Mouse (Mus musculus): ENCODE data around the gene Cnbd2. TPM values are rescaled to one million over a fixed set of nuclear protein-coding genes. Genes with fewer than 3 reads are reported as not detected.

Cnbd2 gene
- polyA plus RNA-seq, 1 experiment from 2014 or later = 8.0 TPM

GRCm38 (mm10) chr2:156351243-156351642 lies 39.1 kb downstream of the Cnbd2 start:
- no peaks in the 10 kb centered on the region for H3K9me3 ChIP-seq (ENCODE audit: control insufficient read depth, low read length)
- H3K9ac ChIP-seq (replicated peaks; ENCODE audit: low read depth, low read length) = no peak overlapping the region
- H3K4me1 ChIP-seq (ENCODE audit: control insufficient read depth, insufficient read depth, low read length) = no peaks in the 10 kb centered on the region; the same call in 1 of the 2 replicates
- H3K27me3 ChIP-seq (ENCODE audit: control insufficient read depth, insufficient read depth, low read length) = no peaks in the 10 kb centered on the region
- no peak for ATAC-seq (ENCODE audit: low read depth)
- 81% methylated on average over 7 of the region's 7 CpGs for WGBS
- no peaks in the 10 kb centered on the region for H3K36me3 ChIP-seq (ENCODE audit: control insufficient read depth, insufficient read depth, low read length)
- H3K4me2 ChIP-seq (ENCODE audit: low read depth, low read length) = no peak overlapping the region
- H3K27ac ChIP-seq (ENCODE audit: low read depth, low read length) = no peak overlapping the region
- H3K4me3 ChIP-seq (ENCODE audit: low read depth, low read length) = no peak overlapping the region

- WGBS = 83% methylated on average over 8 of the region's 8 CpGs
Observed at GRCm38 (mm10) chr2:156352413-156353165, 40.5 kb downstream of the Cnbd2 start.

GRCm38 (mm10) chr2:156353265-156353692 lies 41.2 kb downstream of the Cnbd2 start:
- Histone ChIP-seq H3K9me3 (ENCODE audit: control insufficient read depth, low read length) (no peaks in the 10 kb centered on the region), H3K27me3 (ENCODE audit: control insufficient read depth, insufficient read depth, low read length) (no peaks in the 10 kb centered on the region), H3K4me2 (ENCODE audit: low read depth, low read length) (no peak overlapping the region), H3K27ac (ENCODE audit: low read depth, low read length) (0 out of 2 replicates have a peak overlapping the region, but pooled peaks have one; percentile 40), H3K4me1 (ENCODE audit: control insufficient read depth, insufficient read depth, low read length) (no peaks in the 10 kb centered on the region; the same call in 1 of the 2 replicates), H3K4me3 (ENCODE audit: low read depth, low read length) (no peak overlapping the region), H3K36me3 (ENCODE audit: control insufficient read depth, insufficient read depth, low read length) (no peaks in the 10 kb centered on the region), H3K9ac (replicated peaks; ENCODE audit: low read depth, low read length) (no peak overlapping the region)
- no peak for ATAC-seq (ENCODE audit: low read depth)
- 39% methylated on average over 7 of the region's 7 CpGs for WGBS

More at GRCm38 (mm10) chr2:156352413-156353165, 40.5 kb downstream of the Cnbd2 start:
- H3K4me1 ChIP-seq (ENCODE audit: control insufficient read depth, insufficient read depth, low read length) = no peaks in the 10 kb centered on the region; the same call in 1 of the 2 replicates
- H3K36me3 ChIP-seq (ENCODE audit: control insufficient read depth, insufficient read depth, low read length) = no peaks in the 10 kb centered on the region
- no peak for ATAC-seq (ENCODE audit: low read depth)
- no peak overlapping the region for H3K4me3 ChIP-seq (ENCODE audit: low read depth, low read length)
- H3K27me3 ChIP-seq (ENCODE audit: control insufficient read depth, insufficient read depth, low read length) = no peaks in the 10 kb centered on the region
- no peak overlapping the region for H3K4me2 ChIP-seq (ENCODE audit: low read depth, low read length)
- no peak overlapping the region for H3K9ac ChIP-seq (replicated peaks; ENCODE audit: low read depth, low read length)
- H3K27ac ChIP-seq (ENCODE audit: low read depth, low read length) = 0 out of 2 replicates have a peak overlapping the region, but pooled peaks have one; percentile 40
- no peaks in the 10 kb centered on the region for H3K9me3 ChIP-seq (ENCODE audit: control insufficient read depth, low read length)

- H3K4me1 ChIP-seq (ENCODE audit: control insufficient read depth, insufficient read depth, low read length) = no peaks in the 10 kb centered on the region; the same call in 1 of the 2 replicates
- H3K27me3 ChIP-seq (ENCODE audit: control insufficient read depth, insufficient read depth, low read length) = no peaks in the 10 kb centered on the region
- no peak for ATAC-seq (ENCODE audit: low read depth)
- no peaks in the 10 kb centered on the region for H3K36me3 ChIP-seq (ENCODE audit: control insufficient read depth, insufficient read depth, low read length)
- H3K27ac ChIP-seq (ENCODE audit: low read depth, low read length) = no peak overlapping the region
- no peak overlapping the region for H3K4me2 ChIP-seq (ENCODE audit: low read depth, low read length)
- H3K9ac ChIP-seq (replicated peaks; ENCODE audit: low read depth, low read length) = no peak overlapping the region
- 37% methylated on average over 7 of the region's 7 CpGs for WGBS
- no peak overlapping the region for H3K4me3 ChIP-seq (ENCODE audit: low read depth, low read length)
- no peaks in the 10 kb centered on the region for H3K9me3 ChIP-seq (ENCODE audit: control insufficient read depth, low read length)
Observed at GRCm38 (mm10) chr2:156356031-156356430, 43.9 kb downstream of the Cnbd2 start.

- no peak overlapping the region for H3K9ac ChIP-seq (replicated peaks; ENCODE audit: low read depth, low read length)
- WGBS = 85% methylated on average over 3 of the region's 3 CpGs
- H3K4me1 ChIP-seq (ENCODE audit: control insufficient read depth, insufficient read depth, low read length) = no peaks in the 10 kb centered on the region
- no peaks in the 10 kb centered on the region for H3K36me3 ChIP-seq (ENCODE audit: control insufficient read depth, insufficient read depth, low read length)
- no peak overlapping the region for H3K4me3 ChIP-seq (ENCODE audit: low read depth, low read length)
- H3K4me2 ChIP-seq (ENCODE audit: low read depth, low read length) = no peak overlapping the region
- ATAC-seq (ENCODE audit: low read depth) = no peak
- H3K27me3 ChIP-seq (ENCODE audit: control insufficient read depth, insufficient read depth, low read length) = no peaks in the 10 kb centered on the region
- no peaks in the 10 kb centered on the region for H3K9me3 ChIP-seq (ENCODE audit: control insufficient read depth, low read length)
- H3K27ac ChIP-seq (ENCODE audit: low read depth, low read length) = no peak overlapping the region
Observed at GRCm38 (mm10) chr2:156368465-156368864, 56.4 kb downstream of the Cnbd2 start.

- H3K4me1 ChIP-seq (ENCODE audit: control insufficient read depth, insufficient read depth, low read length) = no peaks in the 10 kb centered on the region
- no peak overlapping the region for H3K4me3 ChIP-seq (ENCODE audit: low read depth, low read length)
- no peaks in the 10 kb centered on the region for H3K36me3 ChIP-seq (ENCODE audit: control insufficient read depth, insufficient read depth, low read length)
- H3K27ac ChIP-seq (ENCODE audit: low read depth, low read length) = no peak overlapping the region
- H3K27me3 ChIP-seq (ENCODE audit: control insufficient read depth, insufficient read depth, low read length) = no peaks in the 10 kb centered on the region
- no peak overlapping the region for H3K9ac ChIP-seq (replicated peaks; ENCODE audit: low read depth, low read length)
- no peak for ATAC-seq (ENCODE audit: low read depth)
- no peaks in the 10 kb centered on the region for H3K9me3 ChIP-seq (ENCODE audit: control insufficient read depth, low read length)
- H3K4me2 ChIP-seq (ENCODE audit: low read depth, low read length) = no peak overlapping the region
- WGBS = 87% methylated on average over 7 of the region's 7 CpGs
Observed at GRCm38 (mm10) chr2:156370896-156371295, 58.8 kb downstream of the Cnbd2 start.

GRCm38 (mm10) chr2:156376956-156377355 lies 64.9 kb downstream of the Cnbd2 start:
- Histone ChIP-seq H3K9ac (replicated peaks; ENCODE audit: low read depth, low read length) (no peak overlapping the region), H3K4me2 (ENCODE audit: low read depth, low read length) (no peak overlapping the region), H3K27me3 (ENCODE audit: control insufficient read depth, insufficient read depth, low read length) (no peaks in the 10 kb centered on the region), H3K4me3 (ENCODE audit: low read depth, low read length) (no peak overlapping the region), H3K36me3 (ENCODE audit: control insufficient read depth, insufficient read depth, low read length) (no peaks in the 10 kb centered on the region), H3K27ac (ENCODE audit: low read depth, low read length) (no peak overlapping the region), H3K4me1 (ENCODE audit: control insufficient read depth, insufficient read depth, low read length) (no peaks in the 10 kb centered on the region), H3K9me3 (ENCODE audit: control insufficient read depth, low read length) (no peaks in the 10 kb centered on the region)
- no peak for ATAC-seq (ENCODE audit: low read depth)
- 86% methylated on average over 7 of the region's 7 CpGs for WGBS

GRCm38 (mm10) chr2:156379929-156380328 lies 67.8 kb downstream of the Cnbd2 start:
- no peak for ATAC-seq (ENCODE audit: low read depth)
- Histone ChIP-seq H3K27me3 (ENCODE audit: control insufficient read depth, insufficient read depth, low read length) (no peaks in the 10 kb centered on the region), H3K4me3 (ENCODE audit: low read depth, low read length) (no peak overlapping the region), H3K4me2 (ENCODE audit: low read depth, low read length) (no peak overlapping the region), H3K36me3 (ENCODE audit: control insufficient read depth, insufficient read depth, low read length) (no peaks in the 10 kb centered on the region), H3K9me3 (ENCODE audit: control insufficient read depth, low read length) (no peaks in the 10 kb centered on the region), H3K4me1 (ENCODE audit: control insufficient read depth, insufficient read depth, low read length) (no peaks in the 10 kb centered on the region), H3K27ac (ENCODE audit: low read depth, low read length) (no peak overlapping the region), H3K9ac (replicated peaks; ENCODE audit: low read depth, low read length) (no peak overlapping the region)
- 82% methylated on average over 10 of the region's 10 CpGs for WGBS

- 76% methylated on average over 4 of the region's 4 CpGs for WGBS
- Histone ChIP-seq H3K9ac (replicated peaks; ENCODE audit: low read depth, low read length) (no peak overlapping the region), H3K27me3 (ENCODE audit: control insufficient read depth, insufficient read depth, low read length) (no peaks in the 10 kb centered on the region), H3K4me2 (ENCODE audit: low read depth, low read length) (no peak overlapping the region), H3K4me1 (ENCODE audit: control insufficient read depth, insufficient read depth, low read length) (no peaks in the 10 kb centered on the region), H3K9me3 (ENCODE audit: control insufficient read depth, low read length) (no peaks in the 10 kb centered on the region), H3K36me3 (ENCODE audit: control insufficient read depth, insufficient read depth, low read length) (no peaks in the 10 kb centered on the region), H3K27ac (ENCODE audit: low read depth, low read length) (no peak overlapping the region), H3K4me3 (ENCODE audit: low read depth, low read length) (no peak overlapping the region)
- no peak for ATAC-seq (ENCODE audit: low read depth)
Observed at GRCm38 (mm10) chr2:156381350-156381749, 69.3 kb downstream of the Cnbd2 start.
